Mouse (Mus musculus) ES-CJ7 (cell line): ENCODE measurements around the gene Ctnnbl1.

Source experiments
- DNase-seq: peaks from one replicate; pipeline ENCODE4 v3.0.0; 2011; ENCODE audit warnings: low read depth, low spot score

The Ctnnbl1 gene

DNA sequence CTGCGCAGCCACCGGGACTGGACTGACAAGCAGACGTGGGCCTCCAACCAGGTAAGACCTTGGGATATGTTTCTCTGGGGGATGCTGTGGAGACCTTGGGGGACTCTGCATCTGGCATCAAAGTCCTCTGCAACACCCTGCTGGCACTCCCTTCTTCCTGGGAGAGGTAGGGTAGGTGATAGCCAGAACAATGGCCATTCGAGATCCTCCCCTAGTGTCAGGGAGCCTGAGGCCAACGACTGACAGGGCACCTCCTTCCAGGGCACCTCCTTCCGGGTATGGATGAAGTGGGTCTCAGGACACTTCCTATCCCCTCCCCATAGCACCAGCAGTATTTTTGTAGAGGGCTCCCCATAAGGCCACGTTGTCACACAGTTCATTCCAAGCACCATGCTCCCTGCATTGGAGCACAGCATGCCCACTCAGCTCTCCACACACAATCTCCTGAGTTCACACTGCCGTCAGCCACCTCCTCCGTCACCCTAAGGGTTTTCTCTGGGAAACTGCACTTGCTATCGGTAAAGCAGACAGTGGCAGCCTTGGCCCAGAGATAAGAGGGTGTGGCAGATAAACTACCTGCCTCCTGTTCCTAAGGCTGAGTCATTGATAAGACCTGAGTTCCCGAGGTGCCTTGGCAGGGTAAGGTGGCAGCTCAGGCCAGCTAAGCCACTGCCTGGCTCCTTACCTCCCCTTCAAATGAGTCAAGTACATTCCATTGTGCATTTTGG, 198.4 kb downstream of the Ctnnbl1 start:
- DNase-seq: no peak

DNA sequence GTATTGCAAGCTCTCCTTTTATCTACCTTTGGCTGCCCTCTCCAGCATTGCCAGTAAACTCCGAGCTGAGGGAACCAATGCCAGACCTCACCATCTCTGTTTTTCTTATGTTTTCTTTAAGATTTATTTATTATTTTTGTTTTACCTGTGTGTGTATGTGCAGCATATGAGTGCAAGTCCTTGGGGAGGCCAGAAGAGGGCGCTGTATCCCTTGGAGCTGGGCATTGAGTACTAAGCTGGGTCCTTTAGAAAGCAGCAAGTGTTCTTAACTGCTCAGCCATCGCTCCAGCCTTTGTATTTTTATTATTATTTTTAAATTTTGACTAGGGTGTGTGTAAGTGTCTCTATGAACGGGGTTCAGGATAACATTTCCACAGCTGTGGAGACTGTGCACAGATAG, 199.5 kb downstream of the Ctnnbl1 start:
- no peak for DNase-seq

DNA sequence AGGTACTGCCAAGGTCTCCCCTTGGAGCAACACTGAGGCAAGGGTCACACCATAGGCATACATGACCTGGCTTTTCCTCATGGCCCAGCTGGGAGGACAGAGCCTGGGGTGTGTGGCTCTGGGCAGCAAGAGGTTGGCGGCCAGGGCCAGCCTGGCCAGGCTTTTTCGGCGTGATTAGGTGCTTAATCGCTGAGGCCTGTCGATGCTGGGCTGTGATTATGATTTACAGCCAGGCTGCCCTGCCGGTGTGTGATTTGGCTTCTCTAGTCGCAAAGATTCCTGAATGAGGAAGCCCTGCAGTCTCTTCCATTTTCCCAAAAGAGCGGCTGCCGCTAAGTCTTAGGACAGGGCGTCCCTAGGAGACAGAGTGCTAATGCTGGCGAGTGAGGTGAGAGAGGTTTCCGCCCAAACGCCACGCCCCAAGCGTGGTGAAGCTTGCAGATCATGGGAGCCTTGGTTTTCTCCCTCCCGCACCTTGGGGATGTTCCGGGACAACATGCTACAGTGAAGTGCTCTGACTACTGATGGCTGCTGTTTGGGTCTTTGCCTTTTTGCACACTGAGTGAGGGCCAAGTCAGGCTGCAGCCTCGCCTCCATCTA, 203.5 kb downstream of the Ctnnbl1 start:
- peak; percentile 65 for DNase-seq
